Mouse (Mus musculus) erythroid progenitor cell, adult 5-6 weeks (primary cell): ENCODE data around the gene Ankrd54. TPM values are rescaled to one million over a fixed set of nuclear protein-coding genes. Genes with fewer than 3 reads are reported as not detected.

ENCODE experiments used
- ATAC-seq: replicated peaks from 2 replicates; pipeline ENCODE4 v1.8.0; 2016; ENCODE audit warnings: moderate number of reproducible peaks, mild to moderate bottlenecking, moderate TSS enrichment, inconsistent platforms; ENCODE audit not compliant: poor library complexity, low FRiP score, severe bottlenecking
- total RNA-seq, 2 experiments: library from RNA; stranded (forward) in 1 of 2; stranded (reverse) in 1 of 2; fragments of 150-400 nt in 1 of 2; fragments of 186-747, 209-891 nt in 1 of 2; gene quantifications; 2 replicates each; pipeline versions ENCODE4 v1.2.3 to v1.2.4; 2015 to 2017; ENCODE audit warnings: low replicate concordance in 2 of 2

Ankrd54 gene
- total RNA-seq, 2 experiments from 2014 or later, result 37.3 to 75.0 TPM

GRCm38 (mm10) chr15:79079567-79079966 lies 16.9 kb upstream of the Ankrd54 start:
- no peak for ATAC-seq

GRCm38 (mm10) chr15:79075658-79076365 lies 13.1 kb upstream of the Ankrd54 start:
- 0 out of 2 replicates have a peak, but pooled peaks have one; percentile 33 for ATAC-seq

DNA sequence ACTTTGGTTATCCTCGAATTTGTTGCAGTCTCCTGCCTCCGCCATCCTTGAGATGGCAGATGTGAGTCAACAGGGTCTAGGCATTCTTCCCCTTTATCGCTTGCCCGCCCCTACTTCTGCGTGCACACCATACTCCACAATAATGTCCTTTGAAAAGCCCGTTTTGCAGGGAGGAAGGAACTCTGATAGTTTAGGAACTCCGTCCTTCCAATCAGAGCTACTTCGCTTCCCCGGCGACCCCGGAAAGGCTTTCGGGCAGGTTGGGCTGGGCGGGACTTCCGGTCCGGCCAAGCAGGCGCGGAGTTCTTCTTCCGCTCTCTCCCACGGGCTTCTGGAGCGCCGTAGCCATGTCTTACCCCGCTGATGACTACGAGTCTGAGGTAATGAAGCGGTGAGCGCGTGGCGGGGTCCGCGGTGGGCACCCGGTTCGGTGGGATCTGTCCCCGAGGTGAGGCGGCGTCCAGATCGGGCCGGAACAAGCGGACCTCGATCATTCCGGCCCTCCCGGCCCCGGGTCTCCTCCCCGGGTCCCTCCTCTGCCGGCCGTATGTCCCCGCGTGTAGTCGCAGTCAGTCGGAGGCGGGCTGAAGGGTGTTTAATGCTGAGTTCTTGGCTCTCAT lies 12.3 kb upstream of the Ankrd54 start, which contains the start of gene Eif3l:
Gene Eif3l, plus strand, starts transcription at position 267 of the 620 bp plus-strand sequence.
- ATAC-seq, result peak; percentile 94

DNA sequence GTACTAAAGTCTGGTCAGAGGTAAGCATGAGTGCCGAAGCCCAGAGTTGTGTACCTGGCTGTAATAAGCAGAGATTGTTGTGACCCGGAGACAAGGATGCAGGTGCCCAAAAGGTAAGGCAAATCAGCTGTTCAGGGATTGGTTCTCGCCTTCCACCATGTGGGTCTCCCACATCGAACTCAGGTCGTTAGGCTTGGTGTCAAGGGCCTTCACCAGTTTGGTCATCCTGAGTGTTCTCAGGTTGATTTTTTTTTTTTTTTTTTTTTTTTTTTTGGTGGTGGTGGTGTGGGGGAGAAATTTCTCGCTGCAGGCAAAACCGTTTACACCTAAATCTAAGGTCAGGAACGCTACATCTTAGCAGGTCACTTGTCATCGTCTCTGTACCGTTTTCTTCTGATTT lies 11.8 kb upstream of the Ankrd54 start:
- ATAC-seq, result no peak

DNA sequence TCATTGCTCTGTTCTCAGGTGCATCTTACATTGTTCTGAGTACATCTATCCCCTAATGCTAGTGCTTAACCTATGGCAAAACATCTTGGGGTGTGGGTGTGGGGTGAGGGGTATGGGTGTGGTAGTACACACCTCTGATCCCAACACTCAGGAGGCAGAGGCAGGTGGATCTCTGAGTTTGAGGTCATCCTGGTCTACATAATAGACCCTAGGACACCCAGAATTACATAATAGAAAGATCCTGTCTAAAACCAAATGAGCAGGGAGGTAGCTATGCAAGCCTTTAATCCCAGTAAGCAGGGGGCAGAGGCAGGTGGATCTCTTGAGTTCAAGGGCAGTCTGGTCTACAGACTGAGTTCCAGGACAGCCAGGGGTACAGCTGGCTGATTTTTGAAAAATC lies 11.1 kb upstream of the Ankrd54 start:
- ATAC-seq, result no peak

DNA sequence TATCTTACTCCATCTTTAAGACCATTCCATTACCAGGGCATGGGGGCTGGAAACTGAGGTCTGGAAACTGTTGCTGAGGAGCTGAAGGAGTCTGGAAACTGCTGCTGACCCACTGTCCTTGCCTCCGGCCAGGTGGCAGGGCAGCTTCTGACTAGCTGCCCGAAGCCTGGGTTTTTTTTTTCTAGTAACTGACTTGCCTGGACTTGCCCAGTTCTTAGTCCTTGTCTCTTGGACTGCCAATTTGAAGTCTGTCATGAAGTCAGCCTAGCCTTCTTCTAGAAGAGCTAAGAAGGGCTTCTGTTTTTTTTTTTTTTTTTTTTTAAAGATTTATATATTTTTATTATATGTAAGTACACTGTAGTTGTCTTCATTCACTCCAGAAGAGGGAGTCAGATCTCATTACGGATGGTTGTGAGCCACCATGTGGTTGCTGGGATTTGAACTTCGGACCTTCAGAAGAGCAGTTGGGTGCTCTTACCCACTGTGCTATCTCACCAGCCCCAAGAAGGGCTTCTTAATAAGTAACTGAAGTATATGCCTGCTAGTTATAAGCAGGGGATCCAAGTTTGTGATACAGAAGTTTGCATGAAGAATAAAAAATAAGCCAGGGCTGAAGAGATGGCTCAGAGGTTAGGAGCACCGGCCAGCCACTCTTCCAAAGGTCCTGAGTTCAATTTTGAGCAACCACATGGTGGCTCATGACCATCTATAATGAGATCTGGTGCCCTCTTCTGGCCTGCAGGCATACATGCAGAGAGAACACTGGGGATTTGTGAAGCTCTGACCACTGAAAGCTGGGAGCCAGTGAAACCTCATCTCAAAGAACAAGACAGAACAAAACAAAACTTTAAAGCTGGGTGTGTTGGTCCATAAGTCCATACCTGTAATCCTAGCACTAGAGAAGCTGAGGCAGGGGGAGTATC lies 8.7 kb upstream of the Ankrd54 start:
- no peak for ATAC-seq

DNA sequence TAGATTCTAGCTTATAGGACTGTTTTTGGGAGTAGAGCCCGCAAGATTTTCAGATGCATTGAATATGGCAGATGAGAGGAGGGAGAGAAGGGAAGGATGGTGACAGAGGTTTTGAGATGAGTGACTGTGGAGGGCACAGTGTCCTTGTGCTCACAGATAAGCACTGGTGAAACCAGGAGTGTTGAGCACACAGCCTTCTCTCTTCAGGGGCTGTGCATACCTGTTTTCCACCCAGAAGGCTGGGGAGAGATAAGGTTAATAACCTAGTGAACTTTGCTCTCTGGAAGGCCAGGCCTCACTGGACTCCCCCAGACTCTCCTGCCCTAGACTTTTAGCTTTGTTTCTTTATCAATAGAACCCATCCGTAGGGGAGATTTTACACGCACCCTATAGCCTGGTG lies 5.7 kb upstream of the Ankrd54 start:
- peak; percentile 47 for ATAC-seq

DNA sequence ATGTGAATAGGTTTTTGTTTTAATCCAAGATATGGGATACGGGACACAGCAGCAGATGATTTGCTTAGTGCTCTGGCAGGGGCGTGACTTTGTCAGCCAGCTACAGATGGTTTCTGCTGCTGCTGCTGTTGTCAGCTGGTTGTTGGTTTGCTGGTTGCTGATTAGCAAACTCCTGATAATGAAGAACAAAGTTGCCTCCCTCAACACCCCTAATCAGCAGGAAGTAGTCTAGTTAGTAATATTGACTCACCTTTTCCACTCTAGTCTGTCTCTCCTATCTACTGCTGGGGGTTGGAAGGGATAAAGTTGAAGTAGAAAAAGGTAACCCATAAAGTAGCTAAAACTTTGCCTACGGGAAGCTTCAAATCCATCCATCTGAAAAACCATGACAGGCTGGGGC lies 4.9 kb upstream of the Ankrd54 start:
- ATAC-seq, result peak; percentile 45

DNA sequence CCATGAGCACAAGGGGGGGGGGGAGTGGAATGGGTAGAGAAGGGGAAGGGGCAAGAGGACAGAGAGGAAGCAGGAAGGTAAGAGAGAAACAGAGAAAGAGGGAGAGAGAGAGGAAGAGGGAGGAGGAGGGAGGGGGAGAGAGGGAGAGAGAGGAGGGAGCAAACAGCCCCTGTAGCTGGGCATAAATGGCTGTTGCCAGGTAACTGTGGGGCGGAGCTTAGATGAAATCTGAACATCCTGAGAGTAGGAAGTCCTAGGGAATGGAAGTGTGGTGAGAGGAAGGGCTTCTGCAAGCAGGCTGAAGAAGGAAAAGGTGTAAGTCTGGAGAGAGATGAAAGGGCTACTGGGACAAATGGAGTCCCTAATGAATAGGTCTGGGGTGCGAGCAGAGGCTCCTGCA lies 3.6 kb upstream of the Ankrd54 start:
- ATAC-seq, result no peak

- no peak for ATAC-seq
These were observed 2.5 kb upstream of the Ankrd54 start for GRCm38 (mm10) chr15:79065086-79065770.

DNA sequence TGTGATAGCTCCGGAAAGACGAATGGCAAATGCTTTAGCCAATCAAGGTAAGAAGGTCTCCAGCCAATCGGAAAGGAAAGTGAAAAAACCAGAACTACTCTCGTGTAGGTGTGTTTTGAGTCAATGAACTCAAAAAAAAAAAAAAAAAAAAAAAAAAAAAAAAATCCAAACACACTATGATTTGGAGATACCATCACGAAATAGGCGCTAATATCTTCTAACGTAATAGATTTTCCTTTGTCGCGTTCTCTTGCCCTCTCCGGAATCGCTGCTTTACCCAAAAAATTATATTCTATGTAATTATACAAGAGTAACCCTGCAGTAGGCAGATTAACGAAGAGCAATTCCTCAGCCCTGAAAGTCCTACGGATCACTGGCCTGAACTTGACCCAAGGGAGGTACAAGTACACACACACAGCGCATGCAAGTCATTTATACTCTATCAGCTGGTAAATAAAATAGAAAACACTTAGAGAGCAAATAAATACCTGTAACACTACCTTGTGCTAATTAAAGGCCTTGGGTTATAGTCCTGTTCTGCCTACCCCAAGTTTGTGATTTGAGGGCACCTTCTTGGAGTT lies 557 bp upstream of the Ankrd54 start:
- ATAC-seq, result no peak

- ATAC-seq, result no peak
These were observed 1.7 kb downstream of the Ankrd54 start for GRCm38 (mm10) chr15:79060887-79061565.

DNA sequence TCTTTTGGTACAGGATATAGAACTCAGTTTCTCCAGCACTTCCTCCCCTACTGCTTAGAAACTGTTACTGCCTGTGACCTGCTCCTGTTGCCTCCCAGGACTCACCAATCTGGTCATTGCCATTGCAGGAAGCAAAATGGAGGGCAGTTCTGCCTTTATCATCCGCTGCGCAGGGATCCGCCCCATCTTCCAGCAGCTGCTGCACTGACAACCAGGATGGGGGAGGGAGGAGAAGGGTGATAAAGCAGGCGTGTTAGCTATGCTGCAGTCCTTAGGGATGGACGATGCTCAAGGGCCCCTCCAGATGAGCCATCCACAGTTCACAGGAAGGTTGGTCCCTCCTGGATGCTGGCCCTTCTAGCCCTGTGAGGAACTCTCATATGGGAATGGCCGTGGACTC lies 4.8 kb downstream of the Ankrd54 start:
- ATAC-seq, result peak; percentile 61

DNA sequence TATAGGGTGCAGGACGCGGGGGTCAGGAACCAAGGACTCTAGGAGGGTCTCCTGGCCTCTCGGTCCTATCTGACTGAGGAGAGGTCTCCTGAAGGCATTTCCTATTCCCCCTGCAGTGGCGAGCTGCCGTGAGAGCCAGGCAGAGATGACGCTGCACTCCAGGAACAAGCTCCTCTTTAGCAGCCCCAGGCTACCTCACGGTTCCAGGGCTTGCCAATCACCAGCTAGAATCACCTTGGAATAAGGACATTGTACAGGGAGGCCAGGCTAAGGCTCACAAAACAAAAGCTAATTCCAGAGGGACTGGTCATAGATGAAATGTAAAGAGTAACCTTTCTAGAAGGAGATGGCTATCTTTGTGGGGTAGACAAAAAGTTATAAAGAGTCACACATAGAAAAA lies 6.1 kb downstream of the Ankrd54 start:
- ATAC-seq, result no peak

GRCm38 (mm10) chr15:79052366-79052765 lies 10.3 kb downstream of the Ankrd54 start:
- ATAC-seq, result no peak

GRCm38 (mm10) chr15:79051461-79052360 lies 11.0 kb downstream of the Ankrd54 start:
- no peak for ATAC-seq

GRCm38 (mm10) chr15:79050964-79051363 lies 11.7 kb downstream of the Ankrd54 start:
- no peak for ATAC-seq
